Mouse (Mus musculus): ENCODE results near the gene Pola1.
"Not testable (repeated sequence)": the region's sequence is repeated elsewhere in the genome, so short reads cannot be mapped to it uniquely, and the experiment has no call there.

The Pola1 gene

DNA sequence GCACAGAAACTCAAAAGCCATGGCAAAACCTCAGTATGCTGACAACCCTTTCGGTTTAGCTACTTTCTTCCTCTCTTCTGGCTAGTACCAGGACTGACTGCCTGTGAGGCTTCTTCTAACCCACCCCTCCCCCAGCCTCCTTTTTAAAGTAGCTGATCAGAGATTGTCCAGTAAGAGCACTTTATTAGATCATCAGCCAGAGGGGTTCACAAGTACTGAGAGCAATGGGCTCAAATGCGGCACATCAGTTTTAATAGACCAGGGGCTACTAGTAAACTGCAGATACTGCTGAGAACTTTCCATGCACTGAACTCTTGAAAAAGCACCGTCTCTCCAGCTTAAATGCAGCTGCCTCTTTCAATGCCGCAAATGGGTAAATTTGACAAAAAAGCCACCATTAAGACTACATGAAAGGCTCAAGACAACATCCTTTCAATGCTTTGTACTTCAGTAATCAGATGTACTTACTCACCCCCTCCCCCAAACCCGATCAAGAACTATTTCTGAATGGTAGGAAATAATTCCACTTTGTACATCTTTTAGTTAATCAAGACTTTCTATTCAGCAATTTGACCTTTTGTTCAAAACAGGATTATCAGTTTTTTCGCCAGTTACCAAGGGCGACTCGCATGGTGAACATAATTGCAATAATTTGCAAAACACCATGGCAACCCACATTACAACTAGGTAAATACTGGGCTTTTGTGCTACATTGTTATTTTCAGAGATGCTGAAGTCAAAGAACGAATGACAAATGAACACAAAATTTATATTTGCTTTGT lies 202.8 kb downstream of the Pola1 start:
- DNase-seq = no peak

DNA sequence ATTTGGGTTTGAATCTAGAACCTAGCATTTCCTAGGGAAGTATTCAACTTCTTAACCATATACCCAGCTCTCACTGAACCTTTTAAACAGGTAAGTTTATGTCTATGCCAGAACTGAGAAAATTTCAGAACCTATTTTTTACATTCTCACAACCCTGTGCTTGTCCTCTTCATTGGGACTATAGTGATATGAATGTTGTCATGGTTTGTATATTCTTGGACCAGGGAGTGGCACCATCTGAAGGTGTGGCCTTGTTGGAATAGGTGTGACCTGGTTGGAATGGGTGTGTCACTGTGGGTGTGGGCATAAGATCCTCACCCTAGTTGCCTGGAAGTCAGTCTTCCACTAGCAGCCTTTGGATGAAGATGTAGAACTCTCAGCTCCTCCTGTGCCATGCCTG lies 231.1 kb downstream of the Pola1 start:
- DNase-seq = not testable (repeated sequence)

DNA sequence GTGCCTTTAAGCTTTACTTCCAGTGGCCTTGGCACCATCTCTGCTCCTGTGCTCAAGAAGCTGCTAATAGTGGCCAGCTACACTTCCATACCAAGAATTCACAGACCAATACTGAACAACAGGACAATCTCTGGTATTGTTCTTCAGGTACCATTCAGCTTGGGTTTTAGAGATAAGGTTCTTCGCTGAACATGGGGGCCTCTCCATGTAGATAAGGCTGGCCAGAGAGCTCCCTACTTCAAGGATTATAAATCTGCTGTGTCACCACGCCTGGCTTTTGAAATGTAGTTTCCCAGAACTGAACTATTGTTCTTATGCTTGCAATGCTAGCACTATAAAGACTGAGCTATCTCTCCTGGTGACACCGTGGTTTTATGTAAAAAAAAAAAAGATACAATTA lies 234.9 kb downstream of the Pola1 start:
- no peak for DNase-seq

DNA sequence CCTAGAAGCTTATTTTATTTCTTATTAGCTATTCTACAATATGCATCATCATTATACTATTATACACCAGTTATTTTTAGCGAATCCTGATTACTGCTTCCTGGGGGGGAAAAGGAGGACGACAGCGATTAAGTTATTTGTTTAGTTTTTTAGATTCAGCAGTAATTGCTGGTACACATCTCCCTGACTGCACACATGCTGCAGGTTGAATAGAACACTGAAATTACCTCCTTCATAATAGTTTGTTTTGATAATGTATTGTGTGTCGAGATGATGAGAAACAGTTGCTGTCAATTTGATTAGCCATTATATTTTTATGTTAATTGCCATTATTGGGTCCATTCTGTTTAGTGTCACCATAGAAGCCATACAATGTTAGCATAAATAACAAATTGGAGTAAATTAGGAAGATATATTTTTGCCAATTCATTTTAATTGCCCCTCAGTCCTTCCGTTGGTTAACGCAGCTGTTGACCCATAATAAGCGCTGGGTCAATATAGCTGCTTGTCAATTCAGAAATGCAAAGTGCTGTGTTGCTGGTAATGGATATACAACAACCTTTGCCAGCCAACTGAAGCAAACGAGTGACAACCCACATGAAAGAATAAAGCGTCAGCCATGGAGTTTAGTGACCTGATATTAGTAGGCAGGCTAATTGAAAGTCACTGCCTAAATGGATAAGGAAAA lies 254.5 kb downstream of the Pola1 start:
- DNase-seq = no peak

DNA sequence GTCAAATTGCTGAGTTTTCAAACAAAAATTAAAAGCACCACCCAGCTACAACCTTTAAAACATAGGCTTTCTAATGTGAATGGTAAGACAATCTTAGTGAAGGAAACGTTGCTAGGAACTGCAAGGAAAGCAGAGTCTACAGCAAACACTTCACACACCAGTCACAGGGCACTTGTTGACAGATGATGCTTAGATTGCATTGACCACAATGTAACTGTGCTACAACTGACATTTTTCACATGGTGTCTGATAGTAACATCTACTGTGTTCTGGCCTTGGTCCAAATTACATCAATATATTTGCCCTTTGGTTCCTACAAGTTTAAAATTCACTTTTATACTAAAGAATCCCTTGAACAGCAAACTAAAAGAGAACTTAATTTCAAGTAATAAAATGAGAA lies 258.5 kb downstream of the Pola1 start:
- no peak for DNase-seq

DNA sequence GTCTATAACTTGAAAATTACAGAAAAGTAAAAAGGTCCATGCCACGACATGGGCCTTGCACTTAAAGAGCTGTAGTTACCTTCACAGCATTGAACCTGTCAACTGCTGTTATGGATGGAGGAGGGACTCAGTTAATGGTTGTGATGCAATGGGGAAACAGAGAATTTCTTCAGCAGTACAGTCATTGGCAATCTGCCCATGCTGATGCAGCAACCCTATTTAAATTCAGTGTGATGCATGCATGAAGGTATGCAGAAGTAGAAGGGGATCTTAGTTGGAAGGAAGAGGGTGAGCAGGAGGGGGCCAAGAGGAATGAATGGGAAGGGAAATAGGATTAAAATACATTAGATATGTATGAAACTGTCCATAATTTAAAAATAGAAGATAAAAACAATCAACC lies 262.2 kb downstream of the Pola1 start:
- no peak for DNase-seq

DNA sequence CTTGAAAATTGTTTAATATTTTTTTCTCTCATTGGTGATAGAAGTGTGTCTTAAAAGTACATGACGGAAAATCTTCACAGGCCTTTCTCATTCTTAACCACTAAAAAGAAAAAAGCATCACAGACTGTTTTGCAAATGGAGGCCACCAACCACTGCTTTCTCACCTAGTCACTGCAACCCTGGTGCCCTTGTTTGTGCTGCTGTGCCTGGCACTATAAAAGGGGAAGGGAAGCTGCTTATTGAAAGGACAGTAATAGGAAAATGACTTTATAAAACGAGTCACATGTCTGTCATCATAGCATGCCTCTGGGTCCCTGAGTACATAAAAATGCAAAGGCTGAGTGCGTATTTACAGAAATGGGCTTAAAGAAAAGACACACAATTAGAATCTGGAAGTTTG lies 263.7 kb downstream of the Pola1 start:
- DNase-seq = no peak

DNA sequence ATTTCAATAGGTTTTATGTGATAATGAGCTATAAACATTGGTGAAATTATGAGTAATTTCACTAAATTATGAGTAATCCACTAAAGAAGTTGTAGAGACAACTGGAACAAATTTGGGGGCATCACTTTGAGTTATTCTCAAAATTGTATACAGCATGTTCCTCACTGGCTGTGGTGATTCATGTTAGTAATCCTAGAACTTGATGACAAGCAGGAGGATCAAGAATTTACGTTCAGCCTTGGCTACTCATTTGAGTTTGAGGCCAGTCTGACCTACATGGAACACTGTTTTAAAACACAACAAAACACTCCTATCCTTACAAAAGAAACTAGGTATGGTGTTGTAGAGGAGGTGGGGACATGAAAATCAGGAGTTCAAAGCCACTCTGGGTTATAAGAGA lies 310.6 kb downstream of the Pola1 start:
- no peak for DNase-seq

DNA sequence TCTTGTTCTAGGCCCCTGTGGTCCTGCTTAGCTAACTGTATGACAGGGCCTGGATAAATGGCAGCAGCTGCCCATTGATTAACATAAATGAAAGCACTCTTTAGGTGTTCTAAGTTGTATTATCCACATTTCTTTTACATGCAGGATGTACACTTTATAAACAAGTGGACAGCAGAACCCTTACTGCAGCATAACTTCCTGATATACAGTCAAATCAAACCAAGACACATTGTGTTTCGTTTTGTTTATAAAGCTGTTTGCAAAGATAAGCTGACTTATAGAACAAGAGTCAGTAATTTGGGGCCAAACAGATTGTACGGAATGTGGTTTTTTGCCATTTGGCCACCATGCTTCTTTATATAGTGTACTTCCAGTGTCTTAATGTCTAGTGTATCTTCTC lies 312.0 kb downstream of the Pola1 start:
- no peak for DNase-seq

DNA sequence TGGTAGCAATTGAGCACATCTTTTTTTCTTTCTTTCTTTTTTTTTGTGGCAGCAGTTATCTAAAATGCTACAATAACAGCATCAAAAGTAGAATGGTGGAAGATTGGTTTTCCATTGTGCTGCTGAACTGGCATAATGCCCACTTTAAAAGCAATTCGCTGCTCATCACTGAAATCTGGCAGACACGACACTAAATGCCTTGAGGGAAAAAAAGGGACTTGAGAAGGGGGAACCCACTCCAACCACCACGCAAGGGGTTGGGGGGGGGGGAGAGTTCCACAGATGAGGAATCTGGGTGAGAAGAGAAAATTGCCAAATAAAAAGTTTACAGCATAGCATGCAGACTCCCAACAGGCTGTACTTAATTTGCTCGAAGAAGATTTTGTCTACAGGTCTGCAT lies 314.4 kb downstream of the Pola1 start:
- no peak for DNase-seq

DNA sequence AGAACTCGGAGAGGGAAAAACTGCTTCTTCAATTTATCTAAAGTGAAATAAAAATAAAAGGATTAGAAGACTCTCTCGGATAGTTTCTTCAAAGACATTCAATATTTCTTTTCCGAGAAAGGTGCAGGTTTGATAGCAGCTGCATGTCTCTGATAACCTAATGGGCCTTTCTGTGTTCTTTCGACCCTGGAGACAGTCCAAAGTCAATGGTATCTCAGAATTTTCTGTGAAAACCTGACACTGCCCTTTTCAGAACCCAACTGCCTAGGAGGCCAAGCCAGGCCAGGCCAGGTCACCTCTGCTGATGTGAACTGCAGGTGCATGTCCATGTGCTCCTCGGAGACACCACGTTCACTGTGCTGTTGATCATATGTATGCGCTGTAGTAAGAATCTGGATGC lies 326.2 kb downstream of the Pola1 start:
- DNase-seq = no peak

DNA sequence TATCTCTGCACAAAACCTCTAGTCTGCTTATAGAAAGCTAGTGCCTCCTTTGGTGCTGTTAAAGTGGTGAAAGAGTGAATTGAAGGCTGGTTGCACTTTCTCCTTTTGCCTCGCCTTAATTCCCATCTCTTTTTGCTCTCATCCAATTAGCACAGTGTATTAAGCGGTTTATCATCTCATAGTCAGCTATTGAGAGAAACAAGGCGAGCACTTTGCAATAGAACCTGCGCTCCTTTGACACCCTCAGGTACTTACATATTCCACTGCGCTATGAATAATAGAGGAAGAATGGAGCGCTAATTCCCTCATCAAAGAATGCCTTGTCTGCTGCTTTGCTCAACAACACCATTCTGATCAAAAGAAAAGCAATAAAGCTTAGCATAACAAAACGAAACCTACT lies 330.2 kb downstream of the Pola1 start:
- no peak for DNase-seq

DNA sequence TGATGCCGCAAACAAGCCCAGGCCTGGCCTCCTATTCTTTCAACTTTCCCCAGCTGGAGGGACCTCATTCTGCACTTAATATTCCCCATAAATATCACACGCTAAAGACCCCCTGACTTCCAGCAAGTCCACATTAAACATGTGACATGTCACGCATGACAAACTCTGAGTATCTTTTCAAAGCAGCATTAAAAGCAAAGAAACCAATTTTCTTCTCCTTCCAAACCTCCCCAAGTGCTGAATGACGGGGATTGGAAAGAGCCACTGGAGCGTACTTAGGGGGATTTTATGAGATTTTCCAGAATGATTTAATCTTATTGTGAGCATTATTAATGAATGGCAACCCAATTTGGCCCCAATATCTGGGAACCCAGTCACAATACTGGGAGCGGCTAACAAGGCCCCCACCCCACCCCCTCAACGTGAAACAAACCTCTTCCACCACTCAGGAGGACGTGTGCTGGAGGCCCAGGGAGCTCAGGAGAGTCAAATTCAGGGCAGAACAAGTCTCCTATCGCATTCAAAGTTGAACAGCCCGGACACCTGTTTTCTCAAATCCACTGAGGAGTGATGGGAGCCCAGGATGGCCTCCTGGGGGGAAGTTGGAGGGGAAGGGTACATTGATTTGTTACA lies 331.7 kb downstream of the Pola1 start:
- DNase-seq = no peak

DNA sequence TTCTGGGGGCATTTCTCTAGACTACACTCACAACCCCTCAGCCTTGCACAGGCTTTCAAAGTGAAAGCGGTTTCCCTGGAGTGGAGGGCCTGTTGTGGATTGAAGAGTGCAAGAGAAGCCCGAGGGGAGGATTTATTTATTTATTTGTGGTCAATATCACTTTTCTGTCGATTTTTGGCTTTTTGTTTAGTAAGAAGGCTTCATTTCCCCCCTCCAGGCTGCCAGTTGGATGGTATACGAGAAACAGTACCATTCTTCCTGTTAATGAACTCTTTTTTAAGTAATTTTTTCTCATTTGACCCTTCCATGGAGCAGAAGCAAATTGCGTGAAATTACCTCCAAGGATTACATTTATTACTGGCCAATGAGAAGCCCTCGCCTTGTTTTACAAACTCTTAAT lies 332.2 kb downstream of the Pola1 start:
- no peak for DNase-seq

DNA sequence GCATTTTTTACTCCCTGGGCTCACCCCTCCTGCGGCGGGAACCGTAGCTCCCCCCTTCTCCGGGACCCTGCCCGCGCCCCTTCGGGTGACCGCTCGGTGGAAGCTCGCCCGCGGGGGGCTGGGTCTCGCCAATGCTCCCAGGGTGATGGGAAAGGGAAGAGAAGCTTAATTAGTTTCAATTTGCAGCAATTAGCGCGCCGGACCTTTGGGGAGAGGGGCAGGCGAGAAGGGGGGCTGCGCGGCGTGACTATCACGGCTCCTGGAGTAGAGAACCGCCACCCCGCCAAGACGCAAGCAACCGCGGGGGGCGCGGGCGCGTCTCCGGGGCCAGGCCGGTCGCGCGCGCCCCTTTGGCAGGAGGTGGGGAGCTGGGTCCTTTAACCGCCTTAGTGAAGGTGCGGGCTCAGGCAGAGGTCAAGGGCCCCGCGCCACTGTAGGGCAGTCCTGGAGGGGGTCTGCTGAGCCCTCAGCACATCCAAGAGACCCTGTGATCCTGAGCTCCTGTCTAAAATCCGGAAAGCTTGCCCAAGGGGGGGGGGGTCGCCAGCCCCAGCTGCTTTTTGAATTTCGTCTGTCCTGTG lies 332.8 kb downstream of the Pola1 start:
- DNase-seq = no peak

DNA sequence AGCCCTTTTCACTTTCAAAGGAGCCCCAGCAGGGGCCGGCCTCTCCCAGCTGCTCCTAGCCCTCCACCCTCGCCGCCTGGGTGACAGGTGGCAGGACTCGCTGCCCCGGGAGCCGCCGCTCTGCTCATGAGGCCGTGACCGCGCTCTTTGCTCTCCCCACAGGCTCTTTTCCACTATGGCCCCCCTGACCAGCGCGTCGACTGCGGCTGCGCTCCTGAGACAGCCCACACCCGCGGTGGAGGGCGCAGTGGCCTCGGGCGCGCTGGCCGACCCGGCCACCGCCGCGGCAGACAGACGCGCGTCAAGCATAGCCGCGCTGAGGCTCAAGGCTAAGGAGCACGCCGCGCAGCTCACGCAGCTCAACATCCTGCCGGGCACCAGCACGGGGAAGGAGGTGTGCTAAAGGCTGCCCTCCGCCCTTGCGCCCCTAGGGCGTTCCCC lies 334.9 kb downstream of the Pola1 start:
- DNase-seq = no peak

DNA sequence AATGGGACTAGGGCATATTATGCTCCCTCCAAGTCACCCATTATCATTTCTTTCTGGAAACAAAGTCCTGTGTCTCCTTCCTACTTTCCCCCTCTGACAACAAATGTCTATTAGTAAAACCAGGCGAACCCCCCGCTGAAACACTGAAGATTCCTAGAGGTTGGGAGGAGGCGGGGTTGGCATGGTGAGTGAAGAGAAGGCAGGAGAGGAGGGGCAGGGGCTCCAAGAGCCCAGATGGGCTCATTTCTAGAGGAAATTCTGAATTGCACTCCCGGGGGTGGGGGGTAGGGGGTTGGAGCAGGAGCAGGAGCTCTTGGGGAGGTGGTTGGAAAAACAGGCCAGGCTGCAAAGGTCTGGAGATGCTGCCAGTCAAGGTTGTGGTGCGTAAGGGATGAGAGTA lies 336.1 kb downstream of the Pola1 start:
- no peak for DNase-seq

DNA sequence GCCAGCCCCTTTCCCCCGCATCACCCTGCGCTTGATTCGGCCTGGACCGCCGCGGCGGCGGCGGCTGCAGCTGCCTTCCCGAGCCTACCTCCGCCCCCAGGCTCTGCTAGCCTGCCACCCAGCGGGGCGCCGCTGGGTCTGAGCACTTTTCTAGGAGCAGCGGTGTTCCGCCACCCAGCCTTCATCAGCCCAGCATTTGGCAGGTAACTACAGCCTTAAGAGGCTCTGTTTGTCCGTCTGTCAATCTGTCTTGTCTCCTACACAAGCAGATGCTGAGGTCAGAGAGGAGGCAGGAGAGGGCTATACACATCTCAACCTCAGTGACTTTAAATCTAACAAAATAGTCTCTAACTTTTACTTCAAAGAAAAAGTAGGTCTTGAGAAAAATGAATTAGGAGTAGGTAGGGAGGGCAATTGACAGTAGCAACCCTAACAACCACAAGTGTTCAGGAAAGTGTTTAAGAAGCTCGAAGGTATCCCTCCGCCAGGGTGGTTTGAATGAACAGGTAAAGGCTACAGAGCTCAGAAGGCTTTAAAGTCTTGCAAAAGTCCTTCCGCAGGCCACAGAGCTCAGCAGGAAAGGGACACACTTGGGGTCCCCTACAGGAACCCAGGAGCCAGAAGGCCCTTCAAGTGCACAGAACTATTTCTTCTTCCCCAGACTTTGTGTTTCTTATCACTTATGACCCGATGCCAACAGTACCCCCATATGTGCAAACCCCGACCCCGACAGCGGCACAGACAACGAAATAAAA lies 337.0 kb downstream of the Pola1 start:
- DNase-seq = no peak

DNA sequence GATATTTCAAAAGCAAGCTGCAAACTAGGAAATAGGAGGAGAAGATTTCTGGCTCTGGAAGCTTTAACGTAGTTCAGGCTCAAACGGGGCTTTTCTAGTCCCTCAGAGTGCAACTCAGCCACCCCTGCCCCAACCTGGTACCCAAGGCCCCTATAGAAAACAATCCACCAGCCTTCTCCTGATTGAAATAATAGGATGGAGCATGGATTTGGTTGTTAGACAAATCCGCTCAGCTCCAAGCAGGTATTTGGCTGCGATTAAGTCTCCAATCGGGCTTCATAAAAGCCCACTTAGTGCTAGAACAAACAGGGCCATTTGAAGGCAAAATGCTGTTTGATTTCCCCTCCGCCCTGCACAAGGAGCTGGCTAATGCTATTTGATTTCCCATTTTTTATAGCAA lies 339.9 kb downstream of the Pola1 start:
- DNase-seq = no peak

DNA sequence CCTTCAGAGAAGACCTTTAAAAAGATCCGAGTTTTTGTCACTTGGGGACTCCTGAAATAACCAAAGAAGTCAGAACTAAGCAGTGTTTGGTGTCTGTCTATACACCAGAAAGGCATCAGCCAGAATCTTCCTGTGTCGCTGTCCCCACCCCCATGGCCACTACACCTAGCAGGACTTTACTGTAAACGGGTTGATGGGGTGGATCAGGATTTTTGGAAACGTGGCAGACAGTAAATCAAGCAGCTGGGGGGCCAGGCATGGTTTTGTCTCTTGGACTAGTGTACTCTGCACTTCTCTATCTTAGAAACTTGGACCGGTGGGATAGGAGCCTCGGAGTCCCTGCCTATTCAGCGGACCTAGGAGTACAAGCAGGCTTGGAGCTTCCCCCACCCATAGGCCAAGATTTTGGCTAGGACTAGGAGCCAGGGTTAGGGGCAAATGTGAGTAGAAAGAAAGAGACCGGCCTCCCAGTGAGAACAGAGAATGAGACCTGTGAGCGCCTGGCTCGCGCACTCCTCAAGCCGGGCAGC lies 342.0 kb downstream of the Pola1 start:
- DNase-seq = no peak

DNA sequence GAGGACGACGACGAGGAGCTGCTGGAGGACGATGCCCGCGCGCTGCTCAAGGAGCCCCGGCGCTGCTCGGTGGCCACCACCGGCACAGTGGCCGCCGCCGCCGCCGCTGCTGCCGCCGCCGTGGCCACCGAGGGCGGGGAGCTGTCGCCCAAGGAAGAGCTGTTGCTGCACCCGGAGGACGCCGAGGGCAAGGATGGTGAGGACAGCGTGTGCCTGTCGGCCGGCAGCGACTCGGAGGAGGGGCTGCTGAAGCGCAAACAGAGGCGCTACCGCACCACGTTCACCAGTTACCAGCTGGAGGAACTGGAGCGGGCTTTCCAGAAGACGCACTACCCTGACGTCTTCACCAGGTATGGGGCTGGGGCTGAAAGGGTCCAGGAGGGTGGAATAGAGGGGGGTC lies 342.9 kb downstream of the Pola1 start:
- DNase-seq = no peak

DNA sequence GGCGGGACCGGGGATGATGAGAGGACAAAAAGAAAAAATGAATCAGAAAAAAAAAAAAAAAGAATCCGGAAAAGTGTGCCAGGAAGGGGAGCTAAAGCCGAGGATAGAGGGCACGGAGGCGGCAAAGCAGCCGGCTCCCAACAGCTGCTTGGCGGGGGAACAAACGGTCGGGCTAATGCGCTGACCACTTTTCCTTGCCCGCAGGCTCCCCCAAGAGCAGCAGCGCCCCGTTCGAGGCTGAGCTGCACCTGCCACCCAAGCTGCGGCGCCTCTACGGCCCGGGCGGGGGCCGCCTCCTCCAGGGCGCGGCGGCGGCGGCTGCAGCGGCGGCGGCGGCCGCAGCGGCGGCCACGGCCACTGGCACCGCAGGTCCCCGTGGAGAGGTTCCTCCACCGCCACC lies 343.6 kb downstream of the Pola1 start:
- no peak for DNase-seq
